32 mouse cellular contexts compared by ENCODE assay signal in genomic region chr13:27028501-27029240, GRCm38 (mm10). TPM values are rescaled to one million over a fixed set of nuclear protein-coding genes. Genes with fewer than 3 reads are reported as not detected.
DNase-seq lines count a peak whose midpoint lies in the region; ATAC-seq and TF ChIP-seq lines count a peak whose summit lies in the region.
"Had no signal": no experiment of that assay in that cellular context is flagged by ENCODE, and none has a peak within 500 bp of the region (broad histone marks: within the 10 kb centered on the region; RNA-seq: fewer than 3 reads in every experiment).

No protein-coding gene starts in this region.

- H3K9me3 ChIP-seq in lung, postnatal 0 days (ENCODE audit: low read length) = no peaks in the 10 kb centered on the region
- H3K9me3 ChIP-seq in ES-E14 (ENCODE audit: control insufficient read depth, insufficient read depth, low read depth, low read length) = no peaks in the 10 kb centered on the region
- H3K9me3 ChIP-seq: heart, embryonic 12.5 days; heart, embryonic 15.5 days; hindbrain, embryonic 10.5 days; hindbrain, embryonic 13.5 days; intestine, embryonic 15.5 days had no signal

- H3K27me3 ChIP-seq in lung, postnatal 0 days (replicated peaks; ENCODE audit: insufficient read depth, low read length) = no peaks in the 10 kb centered on the region
- H3K27me3 ChIP-seq: heart, embryonic 12.5 days; heart, embryonic 15.5 days; hindbrain, embryonic 13.5 days; intestine, embryonic 15.5 days had no signal

- WGBS in lung, postnatal 0 days = 66% methylated on average over 2 of the region's 2 CpGs

- TF ChIP-seq EP300 in lung, postnatal 0 days (IDR thresholded peaks at IDR 0.05) = peak; percentile 29; the same call in 1 of the 2 replicates

- in situ Hi-C loops in ES-E14 (cut with MboI; ENCODE audit: low sequenced_read_pairs in 2 of 2, unreplicated experiment in 2 of 2) = no loop called here

- no peaks in the 10 kb centered on the region for H3K4me1 ChIP-seq in lung, postnatal 0 days (ENCODE audit: insufficient read depth, low read depth, low read length)
- no peaks in the 10 kb centered on the region for H3K4me1 ChIP-seq in ES-E14 (ENCODE audit: control insufficient read depth in 2 of 2, insufficient read depth in 2 of 2, low read length in 2 of 2, poor library complexity in 1 of 2)
- H3K4me1 ChIP-seq: heart, embryonic 12.5 days; heart, embryonic 15.5 days; intestine, embryonic 15.5 days had no signal

- DNase-seq in lung, postnatal 0 days (ENCODE audit: low spot score) = no peak
- no peak for DNase-seq in lung, postnatal 36 days
- DNase-seq in ES-E14 (ENCODE audit: low read depth, low spot score) (peak; percentile 6), ZHBTc4 (ENCODE audit: low read depth, low spot score) (peak; percentile 70)
- DNase-seq in frontal cortex, postnatal 14 days (ENCODE audit: low spot score in 2 of 2) = no peak
- DNase-seq in left cerebral cortex, adult 18-20 months (ENCODE audit: low spot score in 2 of 2) = no peak
- no peak for DNase-seq in natural killer cell, adult 2 months (ENCODE audit: low spot score in 2 of 2)
- DNase-seq: adrenal gland, adult 8-10 months; adrenal gland, postnatal 36 days; cerebellum, adult 18-20 months; cerebellum, adult 9-10 months; cerebellum, postnatal 14 days; gastrocnemius, postnatal 10 days; gastrocnemius, postnatal 36 days; heart, postnatal 10 days; heart, postnatal 36 days; kidney, adult 11 months had no signal

- TF ChIP-seq CTCF in lung, postnatal 0 days (IDR thresholded peaks at IDR 0.05) = no peak

- H3K27ac ChIP-seq in lung, postnatal 0 days (ENCODE audit: low read length) = no peak overlapping the region
- no peak overlapping the region for H3K27ac ChIP-seq in ES-E14 (ENCODE audit: insufficient read depth, low read depth, low read length, poor library complexity, severe bottlenecking)
- H3K27ac ChIP-seq: heart, embryonic 15.5 days; hindbrain, embryonic 10.5 days; hindbrain, embryonic 13.5 days; intestine, embryonic 15.5 days had no signal

- H3K36me3 ChIP-seq in lung, postnatal 0 days (ENCODE audit: insufficient read depth, low read length) = no peaks in the 10 kb centered on the region
- H3K36me3 ChIP-seq in ES-E14 (ENCODE audit: control insufficient read depth, insufficient read depth, low read length, poor library complexity, severe bottlenecking) = no peaks in the 10 kb centered on the region
- H3K36me3 ChIP-seq: heart, embryonic 12.5 days; heart, embryonic 15.5 days; hindbrain, embryonic 10.5 days; hindbrain, embryonic 13.5 days; intestine, embryonic 15.5 days had no signal

- H3K9ac ChIP-seq in lung, postnatal 0 days (replicated peaks; ENCODE audit: low read depth) = no peak overlapping the region
- no peak overlapping the region for H3K9ac ChIP-seq in ES-E14 (ENCODE audit: insufficient read depth, low read depth, low read length, poor library complexity, severe bottlenecking)
- H3K9ac ChIP-seq: heart, embryonic 12.5 days; heart, embryonic 15.5 days; hindbrain, embryonic 13.5 days; intestine, embryonic 15.5 days had no signal

- no peak for ATAC-seq in lung, postnatal 0 days
- ATAC-seq: CD4-positive, CD25-positive, alpha-beta regulatory T cell, adult 4 months; forebrain, embryonic 14.5 days; hindbrain, embryonic 16.5 days; intestine, embryonic 15.5 days had no signal

- H3K4me2 ChIP-seq in lung, postnatal 0 days (replicated peaks; ENCODE audit: low read depth, low read length) = no peak overlapping the region
- H3K4me2 ChIP-seq: heart, embryonic 12.5 days; heart, embryonic 15.5 days; hindbrain, embryonic 13.5 days; intestine, embryonic 15.5 days had no signal

- H3K4me3 ChIP-seq in lung, postnatal 0 days (ENCODE audit: low read depth, low read length) = no peak overlapping the region
- no peak overlapping the region for H3K4me3 ChIP-seq in ES-E14 (ENCODE audit: insufficient read depth in 1 of 2, low read depth in 1 of 2, low read length in 2 of 2, poor library complexity in 1 of 2, severe bottlenecking in 1 of 2)
- H3K4me3 ChIP-seq: heart, embryonic 12.5 days; heart, embryonic 15.5 days; hindbrain, embryonic 10.5 days; hindbrain, embryonic 13.5 days; intestine, embryonic 15.5 days had no signal

TF ChIP-seq in ES-E14, 5 proteins besides CTCF, POLR2A, EP300 and RAD21:
- TF ChIP-seq ZC3H11A (IDR thresholded peaks at IDR 0.05; ENCODE audit: borderline replicate concordance, low read depth, low read length) (no peak), HCFC1 (IDR thresholded peaks at IDR 0.05; ENCODE audit: borderline replicate concordance, insufficient read depth, low read length) (no peak), CHD2 (IDR thresholded peaks at IDR 0.05; ENCODE audit: low read depth, low read length) (no peak), ZNF384 (IDR thresholded peaks at IDR 0.05; ENCODE audit: low read depth, low read length) (no peak), MAFK (IDR thresholded peaks at IDR 0.05; ENCODE audit: insufficient read depth, low read depth, low read length) (no peak)

RNA-seq across cellular contexts. Expression of gene Prl, which starts 28.7 kb away (rescaled TPM):
- not detected in 2 replicates for polyA plus RNA-seq in lung, postnatal 0 days (2015; fragmentation: Nextera tagmentation; extraction: Ambion mirVana)
- not detected in 2 replicates for total RNA-seq in ES-E14 (2012; rRNA removed)
- not detected for total RNA-seq in left cerebral cortex, adult 18-20 months (2021)
- total RNA-seq: adrenal gland, adult 8-10 months; adrenal gland, postnatal 36 days; gastrocnemius, adult 18-20 months; gastrocnemius, postnatal 10 days; gastrocnemius, postnatal 36 days; granulocyte monocyte progenitor cell, adult 5-6 weeks; heart, postnatal 10 days; heart, postnatal 36 days; MEL had no signal
- polyA plus RNA-seq: C2C12; CD4-positive, CD25-positive, alpha-beta regulatory T cell, adult 4 months; embryonic facial prominence, embryonic 11.5 days; embryonic facial prominence, embryonic 14.5 days; forebrain, embryonic 11.5 days; forebrain, embryonic 14.5 days; heart, embryonic 12.5 days; heart, embryonic 15.5 days; hindbrain, embryonic 10.5 days; hindbrain, embryonic 13.5 days; intestine, embryonic 15.5 days had no signal

Comparison
In these comparisons a context has a peak if more than half of its experiments do, and no peak if none do; other contexts are left out.
1. DNase-seq: peak in ES-E14 (single experiment) and ZHBTc4 (single experiment); none in lung, postnatal 0 days (single experiment), lung, postnatal 36 days (single experiment), frontal cortex, postnatal 14 days (0 of 2), left cerebral cortex, adult 18-20 months (0 of 2) and natural killer cell, adult 2 months (0 of 2).